Mouse (Mus musculus) liver, postnatal 0 days (tissue): ENCODE measurements around the gene Fam189a1. TPM values are rescaled to one million over a fixed set of nuclear protein-coding genes. Genes with fewer than 3 reads are reported as not detected.

Experiments
- ATAC-seq: fragments of 200-750 bp; cut with Nextera tagmentation; 2 replicates; pipeline ENCODE4 v1.8.0; 2017; ENCODE audit warnings: mild to moderate bottlenecking, moderate library complexity
- DNase-seq: peaks from one replicate; pipeline ENCODE4 v3.0.0-alpha.2; 2016
- H3K27ac ChIP-seq: fragments of 300-500 bp; sonication (generic); 2 replicates; pipeline ENCODE4 v1.5.1; 2014; ENCODE audit warnings: antibody characterized with exemption, moderate library complexity, mild to moderate bottlenecking, low read depth
- H3K27me3 ChIP-seq: fragments of 300-500 bp; sonication (generic); 2 replicates; pipeline ENCODE4 v1.6.1; 2014; ENCODE audit warnings: low read length, control low read depth, mixed read lengths; ENCODE audit not compliant: insufficient read depth
- H3K36me3 ChIP-seq: fragments of 300-500 bp; sonication (generic); replicated peaks from 2 replicates; pipeline ENCODE4 v1.6.1; 2014; ENCODE audit warnings: mild to moderate bottlenecking, control low read depth, low read length, moderate library complexity, mixed read lengths; ENCODE audit not compliant: insufficient read depth
- H3K4me1 ChIP-seq: fragments of 300-500 bp; sonication (generic); 2 replicates; pipeline ENCODE4 v1.6.1; 2014; ENCODE audit warnings: antibody characterized with exemption, mild to moderate bottlenecking, control low read depth; ENCODE audit not compliant: insufficient read depth
- H3K4me2 ChIP-seq: fragments of 300-500 bp; sonication (generic); 2 replicates; pipeline ENCODE4 v1.6.1; 2014; ENCODE audit warnings: low read depth, mild to moderate bottlenecking, low read length, moderate library complexity, mixed read lengths
- H3K4me3 ChIP-seq: fragments of 300-500 bp; sonication (generic); 2 replicates; pipeline ENCODE4 v1.5.1; 2014; ENCODE audit warnings: low read depth, low read length
- H3K9ac ChIP-seq: fragments of 300-500 bp; sonication (generic); replicated peaks from 2 replicates; pipeline ENCODE4 v1.6.1; 2014; ENCODE audit warnings: mild to moderate bottlenecking, moderate library complexity
- H3K9me3 ChIP-seq: fragments of 300-500 bp; sonication (generic); 2 replicates; pipeline ENCODE4 v1.6.1; 2016; ENCODE audit warnings: mild to moderate bottlenecking, control low read depth, low read length, mixed read lengths
- CTCF ChIP-seq: sonication (generic); IDR thresholded peaks from 2 replicates; pipeline ENCODE4 v1.5.1; 2016; ENCODE audit warnings: antibody characterized with exemption, low read depth
- EP300 ChIP-seq: IDR thresholded peaks from 2 replicates; pipeline ENCODE4 v1.6.1; 2016; ENCODE audit warnings: antibody characterized with exemption, low read depth, mild to moderate bottlenecking
- WGBS: fragments of 180-500 bp; shearing (Covaris S2); extraction: QIAGEN DNeasy Blood & Tissue Kit; methylation state at CpG from one replicate; pipeline ENCODE4 v1.1.7; 2014; ENCODE audit not compliant: insufficient replicate concordance; 5-methylcytosine and 5-hydroxymethylcytosine counted together
- polyA plus RNA-seq: library from polyadenylated mRNA; unstranded; fragments of >200 nt; fragmentation: Nextera tagmentation; extraction: Ambion mirVana; gene quantifications from 2 replicates; pipeline ENCODE4 v1.2.1, GENCODE M21; 2015

Gene Fam189a1
- polyA plus RNA-seq, 1 experiment from 2014 or later: 0.36 TPM

- Histone ChIP-seq H3K9ac (no peak overlapping the region), H3K4me1 (no peaks in the 10 kb centered on the region), H3K27ac (no peak overlapping the region), H3K4me2 (no peak overlapping the region), H3K4me3 (no peak overlapping the region), H3K27me3 (no peaks in the 10 kb centered on the region), H3K36me3 (no peaks in the 10 kb centered on the region), H3K9me3 (no peaks in the 10 kb centered on the region)
- DNase-seq: no peak
- 47% methylated on average over 7 of the region's 7 CpGs for WGBS
- ATAC-seq: no peak
- TF ChIP-seq CTCF (no peak), EP300 (no peak)
Measured at GRCm38 (mm10) chr7:64916654-64917053, 239.7 kb downstream of the Fam189a1 start.

DNA sequence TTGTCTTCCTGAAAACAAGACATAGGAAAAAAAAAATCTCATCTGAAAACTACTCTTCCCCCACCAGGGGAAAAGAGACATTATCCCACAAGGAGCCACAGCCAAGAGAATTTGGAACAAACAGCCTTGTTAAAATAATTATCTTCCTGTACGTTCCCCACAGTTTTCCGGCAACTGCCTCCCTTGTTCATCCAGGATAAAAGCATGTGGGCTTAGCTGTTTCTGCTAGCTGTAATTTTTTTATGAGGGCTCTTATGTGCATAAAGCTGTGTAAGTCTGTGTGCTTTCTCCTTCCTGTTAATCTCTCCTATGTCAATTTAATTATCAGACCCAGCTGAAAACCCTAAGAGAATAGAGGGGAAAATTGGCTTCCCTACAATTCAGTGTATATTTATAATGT, 241.2 kb downstream of the Fam189a1 start:
- H3K4me2 ChIP-seq: no peak overlapping the region
- DNase-seq: no peak
- 74% methylated on average over 2 of the region's 2 CpGs for WGBS
- TF ChIP-seq EP300 (no peak), CTCF (no peak)
- no peaks in the 10 kb centered on the region for H3K36me3 ChIP-seq
- no peaks in the 10 kb centered on the region for H3K4me1 ChIP-seq
- H3K27ac ChIP-seq: no peak overlapping the region
- no peak overlapping the region for H3K9ac ChIP-seq
- H3K9me3 ChIP-seq: no peaks in the 10 kb centered on the region
- no peak for ATAC-seq
- no peak overlapping the region for H3K4me3 ChIP-seq
- no peaks in the 10 kb centered on the region for H3K27me3 ChIP-seq

GRCm38 (mm10) chr7:64911945-64912344, 244.4 kb downstream of the Fam189a1 start:
- Histone ChIP-seq H3K27ac (no peak overlapping the region), H3K4me2 (no peak overlapping the region), H3K4me3 (no peak overlapping the region), H3K9ac (no peak overlapping the region), H3K4me1 (no peaks in the 10 kb centered on the region), H3K36me3 (no peaks in the 10 kb centered on the region), H3K27me3 (no peaks in the 10 kb centered on the region), H3K9me3 (0 out of 2 replicates have a peak, but pooled peaks cover 3% of the 10 kb centered on the region)
- no peak for DNase-seq
- TF ChIP-seq CTCF: no peak
- no peak for TF ChIP-seq EP300
- WGBS: 59% methylated on average over 2 of the region's 2 CpGs
- ATAC-seq: no peak

GRCm38 (mm10) chr7:64910208-64910607, 246.2 kb downstream of the Fam189a1 start:
- ATAC-seq: no peak
- H3K36me3 ChIP-seq: no peaks in the 10 kb centered on the region
- WGBS: 64% methylated on average over 2 of the region's 2 CpGs

DNA sequence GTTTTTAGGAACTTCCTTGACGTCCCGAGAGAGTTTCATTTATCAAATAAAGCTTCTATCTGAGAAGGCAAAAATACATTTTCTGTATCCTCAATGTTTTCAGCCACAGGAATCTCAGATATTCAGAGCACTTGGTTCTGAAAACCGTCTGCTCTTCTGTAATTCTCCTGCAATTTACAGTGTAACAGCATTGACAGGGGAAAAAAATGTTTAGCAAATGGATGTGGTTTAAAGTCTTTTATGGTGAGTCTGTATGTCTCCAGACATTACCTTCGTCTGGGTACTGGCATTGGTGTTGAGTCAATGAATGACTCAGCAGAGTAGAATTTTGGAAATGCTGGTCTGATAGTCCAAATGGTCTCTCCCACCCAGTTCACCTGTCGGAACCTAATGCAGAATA, 249.4 kb downstream of the Fam189a1 start:
- H3K4me1 ChIP-seq: no peaks in the 10 kb centered on the region
- TF ChIP-seq CTCF (no peak), EP300 (no peak)
- H3K36me3 ChIP-seq: no peaks in the 10 kb centered on the region
- H3K27ac ChIP-seq: no peak overlapping the region
- WGBS: 59% methylated on average over 5 of the region's 5 CpGs
- H3K4me2 ChIP-seq: no peak overlapping the region
- H3K9ac ChIP-seq: no peak overlapping the region
- ATAC-seq (no peak), DNase-seq (no peak)
- H3K9me3 ChIP-seq: 0 out of 2 replicates have a peak, but pooled peaks cover 3% of the 10 kb centered on the region
- H3K4me3 ChIP-seq: no peak overlapping the region
- H3K27me3 ChIP-seq: no peaks in the 10 kb centered on the region

More at GRCm38 (mm10) chr7:64910208-64910607, 246.2 kb downstream of the Fam189a1 start:
- no peak for TF ChIP-seq EP300
- no peak for TF ChIP-seq CTCF
- DNase-seq: no peak
- H3K4me3 ChIP-seq: no peak overlapping the region
- H3K4me1 ChIP-seq: no peaks in the 10 kb centered on the region
- 0 out of 2 replicates have a peak, but pooled peaks cover 3% of the 10 kb centered on the region for H3K9me3 ChIP-seq
- no peaks in the 10 kb centered on the region for H3K27me3 ChIP-seq
- no peak overlapping the region for H3K27ac ChIP-seq
- H3K4me2 ChIP-seq: no peak overlapping the region
- H3K9ac ChIP-seq: no peak overlapping the region

DNA sequence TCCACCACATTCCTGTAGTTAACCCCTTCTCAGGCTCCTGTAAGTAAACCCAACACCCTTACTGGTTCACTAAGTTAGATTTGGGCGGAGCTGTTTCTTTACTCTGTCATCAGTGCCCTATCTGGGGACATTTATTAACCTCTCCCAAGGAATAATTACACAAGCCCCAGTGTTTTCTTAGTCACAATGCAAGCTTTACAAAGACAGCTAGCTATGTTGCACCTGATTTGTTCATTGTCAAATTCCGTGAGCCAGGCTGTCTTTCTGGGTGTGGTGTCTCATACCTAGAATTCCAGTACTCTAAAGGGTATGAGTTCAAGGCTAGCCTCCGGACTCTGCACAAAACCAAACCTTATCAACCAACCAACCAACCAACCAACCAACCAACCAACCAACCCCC, 250.9 kb downstream of the Fam189a1 start:
- Histone ChIP-seq H3K4me1 (no peaks in the 10 kb centered on the region), H3K9ac (no peak overlapping the region), H3K36me3 (no peaks in the 10 kb centered on the region), H3K4me2 (no peak overlapping the region), H3K4me3 (no peak overlapping the region), H3K27ac (no peak overlapping the region), H3K27me3 (no peaks in the 10 kb centered on the region), H3K9me3 (0 out of 2 replicates have a peak, but pooled peaks cover 3% of the 10 kb centered on the region)
- ATAC-seq: no peak
- TF ChIP-seq CTCF: no peak
- TF ChIP-seq EP300: no peak
- DNase-seq: no peak
- WGBS: 81% methylated on average over 3 of the region's 3 CpGs

DNA sequence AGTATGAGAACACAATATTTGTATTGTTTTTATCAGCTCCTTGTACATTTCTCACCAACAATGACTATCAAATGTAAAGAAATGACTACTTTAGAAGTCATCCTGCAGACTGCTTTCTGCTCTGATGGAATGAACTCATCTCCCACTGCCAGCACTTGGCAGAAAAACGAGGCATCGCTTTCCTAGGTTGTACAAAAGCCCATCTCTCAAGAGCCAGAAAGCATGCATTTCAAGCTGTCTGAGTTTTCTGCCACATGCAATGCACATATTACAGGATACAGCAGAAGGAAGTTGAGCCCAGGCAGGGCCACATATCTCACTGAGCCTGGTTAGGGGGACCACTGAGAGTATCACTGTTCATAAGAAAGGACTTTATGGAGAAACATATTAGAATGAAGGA, 256.1 kb downstream of the Fam189a1 start:
- Histone ChIP-seq H3K9ac (no peak overlapping the region), H3K9me3 (no peaks in the 10 kb centered on the region), H3K4me1 (no peaks in the 10 kb centered on the region), H3K36me3 (no peaks in the 10 kb centered on the region), H3K27me3 (no peaks in the 10 kb centered on the region), H3K27ac (no peak overlapping the region), H3K4me3 (no peak overlapping the region), H3K4me2 (no peak overlapping the region)
- no peak for ATAC-seq
- DNase-seq: no peak
- 69% methylated on average over 2 of the region's 2 CpGs for WGBS
- TF ChIP-seq EP300 (no peak), CTCF (no peak)
